Mouse (Mus musculus) bone marrow, adult 2 months (tissue): Measurements from ENCODE around the gene Adcyap1. TPM values are rescaled to one million over a fixed set of nuclear protein-coding genes. Genes with fewer than 3 reads are reported as not detected.

Experiments used
- H3K27ac ChIP-seq: fragments of 200-500 bp; 2 replicates; pipeline ENCODE4 v1.5.1; 2012; ENCODE audit warnings: low read depth, mild to moderate bottlenecking, control low read depth, inconsistent platforms, low read length; ENCODE audit not compliant: control insufficient read depth, poor library complexity, insufficient read depth
- H3K4me1 ChIP-seq: fragments of 200-500 bp; 2 replicates; pipeline ENCODE4 v1.6.1; 2011; ENCODE audit warnings: low read length; ENCODE audit not compliant: control insufficient read depth, insufficient read depth
- H3K4me3 ChIP-seq: fragments of 200-500 bp; replicated peaks from 2 replicates; pipeline ENCODE3; 2011; ENCODE audit warnings: mild to moderate bottlenecking, low read depth, low read length, control low read depth; ENCODE audit not compliant: control insufficient read depth
- CTCF ChIP-seq: fragments of 200-500 bp; IDR thresholded peaks from 2 replicates; pipeline ENCODE4 v1.5.1; 2011; ENCODE audit warnings: low read length, control low read depth; ENCODE audit not compliant: control insufficient read depth, insufficient read depth
- POLR2A ChIP-seq: fragments of 200-500 bp; IDR thresholded peaks from 2 replicates; pipeline ENCODE4 v1.6.1; 2011; ENCODE audit warnings: low read depth, mild to moderate bottlenecking, control low read depth, low read length, borderline replicate concordance; ENCODE audit not compliant: control insufficient read depth
- WGBS: fragments of 180-500 bp; shearing (Covaris S2); methylation state at CpG from one replicate; pipeline ENCODE4 v1.1.7; 2018; 5-methylcytosine and 5-hydroxymethylcytosine counted together
- polyA plus RNA-seq: library from polyadenylated mRNA; stranded (reverse); fragments of >200 nt; gene quantifications from 2 replicates; pipeline ENCODE4 v1.2.4, GENCODE M21; 2011; ENCODE audit warnings: low replicate concordance; ENCODE audit not compliant: missing spikeins, insufficient read depth, insufficient read length

Adcyap1 gene
- not detected in 2 replicates for polyA plus RNA-seq

DNA sequence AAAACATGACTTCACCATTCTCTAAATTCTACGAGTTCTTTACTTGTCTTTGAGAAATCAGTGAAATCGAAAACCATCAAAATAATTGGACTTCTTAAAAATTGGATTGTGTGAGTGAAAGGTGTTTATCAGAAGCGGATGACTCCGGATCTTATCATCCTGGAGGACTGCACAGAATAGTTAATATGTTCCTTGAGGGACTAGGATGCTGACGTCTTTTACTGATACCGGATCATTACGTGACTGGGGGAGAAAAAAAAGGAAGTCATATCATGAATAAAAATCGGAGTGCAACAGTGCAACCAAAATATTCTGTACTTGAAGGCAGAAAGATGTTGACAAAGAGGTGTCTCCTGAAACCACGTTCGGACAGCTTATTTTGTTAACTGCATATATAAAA, at the start of gene Adcyap1:
Gene Adcyap1 (plus strand): TSS at position 301 of the 400 bp plus-strand sequence.
- 18% methylated on average over 10 of the region's 10 CpGs for WGBS
- no peaks in the 10 kb centered on the region; the same call in 1 of the 2 replicates for H3K4me1 ChIP-seq
- H3K4me3 ChIP-seq: no peak within 1 kb of the TSS
- H3K27ac ChIP-seq: no peak within 1 kb of the TSS
- TF ChIP-seq POLR2A (no peak), CTCF (no peak)

DNA sequence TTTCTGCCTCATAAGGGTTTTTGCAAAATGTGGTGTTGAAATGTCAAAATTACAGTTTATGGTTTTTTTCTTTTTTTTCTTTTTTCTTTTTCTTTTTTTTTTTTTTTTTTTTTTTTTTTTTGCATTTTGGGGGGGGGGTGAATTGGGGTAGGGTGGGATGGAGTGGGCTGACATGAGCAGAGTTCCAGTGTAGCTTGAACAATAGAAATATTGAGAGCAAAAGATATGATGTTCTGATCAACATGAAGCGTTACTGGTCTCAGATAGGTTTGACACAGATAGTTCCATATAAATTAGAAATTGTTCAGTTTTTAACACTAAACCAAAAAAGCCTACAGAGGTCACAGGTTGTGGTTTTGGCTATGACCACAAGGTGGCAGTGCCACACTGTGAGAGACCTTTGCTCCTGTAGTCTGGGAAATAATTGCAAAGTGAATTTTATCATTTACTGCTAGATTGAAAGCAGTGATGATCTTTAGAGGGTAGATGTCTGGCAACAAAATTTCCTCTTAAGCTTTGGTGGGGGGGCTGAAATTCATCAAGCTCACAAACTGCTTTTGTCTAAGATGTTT, 40.5 kb upstream of the Adcyap1 start:
- H3K4me3 ChIP-seq: no peak overlapping the region
- 13% methylated on average over 1 of the region's 1 CpGs for WGBS
- no peaks in the 10 kb centered on the region for H3K4me1 ChIP-seq
- H3K27ac ChIP-seq: no peak overlapping the region
- TF ChIP-seq POLR2A: no peak
- 0 out of 2 replicates have a peak, but pooled peaks have one; percentile 14 for TF ChIP-seq CTCF

- H3K27ac ChIP-seq: no peak overlapping the region
- TF ChIP-seq CTCF (no peak), POLR2A (no peak)
- no peaks in the 10 kb centered on the region for H3K4me1 ChIP-seq
- H3K4me3 ChIP-seq: no peak overlapping the region
These were observed 29.2 kb upstream of the Adcyap1 start for GRCm38 (mm10) chr17:93169572-93169971.

DNA sequence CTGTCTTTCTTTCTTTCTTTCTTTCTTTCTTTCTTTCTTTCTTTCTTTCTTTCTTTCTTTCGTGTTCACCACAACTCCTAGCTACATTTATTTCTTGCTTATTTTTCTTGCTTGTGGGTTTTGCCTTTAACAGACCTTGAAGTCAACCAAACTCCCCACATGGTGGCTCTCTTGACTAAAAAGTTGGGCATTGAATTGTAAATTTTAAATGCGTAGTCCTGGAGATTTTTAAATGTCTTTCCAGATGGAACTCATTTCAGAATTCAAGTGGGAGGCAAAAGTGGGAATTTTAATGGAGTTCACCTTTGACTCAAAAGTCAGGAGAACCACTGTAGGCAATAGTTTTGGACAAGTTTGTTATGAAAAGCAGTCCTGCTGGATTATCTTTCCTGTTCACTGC, 2.0 kb upstream of the Adcyap1 start:
- Histone ChIP-seq H3K4me1 (no peaks in the 10 kb centered on the region; the same call in 1 of the 2 replicates), H3K4me3 (no peak overlapping the region), H3K27ac (no peak overlapping the region)
- TF ChIP-seq CTCF (no peak), POLR2A (no peak)
- 45% methylated on average over 2 of the region's 2 CpGs for WGBS

DNA sequence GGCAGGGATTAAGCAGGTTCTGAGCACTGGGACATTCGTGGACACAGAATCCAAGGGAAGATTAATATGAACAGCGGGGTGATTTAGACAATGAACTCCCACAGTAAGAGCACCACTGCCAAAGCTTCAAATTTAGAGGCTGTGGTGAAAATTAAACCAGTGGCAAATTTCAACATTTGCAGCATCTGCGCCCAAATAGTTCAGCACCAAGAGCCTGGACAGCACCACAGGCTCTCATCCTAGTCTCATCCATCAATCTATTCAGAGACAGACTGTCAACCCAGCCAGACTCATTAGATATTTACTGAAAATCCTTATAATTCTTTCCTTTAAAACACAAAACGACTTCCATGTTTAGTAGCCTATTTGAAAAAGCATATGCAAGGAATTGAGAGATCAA, 604 bp upstream of the Adcyap1 start:
- no peak for TF ChIP-seq CTCF
- TF ChIP-seq POLR2A: no peak
- H3K4me3 ChIP-seq: no peak overlapping the region
- H3K27ac ChIP-seq: no peak overlapping the region
- WGBS: 17% methylated on average over 4 of the region's 4 CpGs
- no peaks in the 10 kb centered on the region; the same call in 1 of the 2 replicates for H3K4me1 ChIP-seq

DNA sequence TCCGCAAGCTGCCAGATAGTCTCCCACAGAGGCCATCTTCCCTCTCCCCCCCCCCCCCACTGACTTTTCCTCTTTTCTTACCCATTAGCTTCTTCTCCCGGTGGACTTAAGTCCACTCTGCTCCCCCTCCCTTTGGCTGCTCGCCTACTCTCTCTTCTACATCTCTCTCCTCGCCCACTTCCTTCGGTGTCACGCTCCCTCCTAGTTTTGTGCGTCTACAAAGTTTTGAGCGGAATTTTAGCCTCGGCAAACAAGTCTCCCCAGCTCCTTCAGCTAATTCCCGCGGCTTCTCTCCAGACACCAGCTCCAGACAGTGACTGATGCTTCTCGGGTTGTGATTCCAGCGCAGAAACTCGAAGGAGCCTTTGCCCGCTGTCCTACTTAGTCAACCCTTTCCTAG, 401 bp downstream of the Adcyap1 start:
- TF ChIP-seq POLR2A (no peak), CTCF (no peak)
- Histone ChIP-seq H3K4me3 (no peak overlapping the region), H3K4me1 (no peaks in the 10 kb centered on the region; the same call in 1 of the 2 replicates), H3K27ac (no peak overlapping the region)
- 6% methylated on average over 15 of the region's 15 CpGs for WGBS

DNA sequence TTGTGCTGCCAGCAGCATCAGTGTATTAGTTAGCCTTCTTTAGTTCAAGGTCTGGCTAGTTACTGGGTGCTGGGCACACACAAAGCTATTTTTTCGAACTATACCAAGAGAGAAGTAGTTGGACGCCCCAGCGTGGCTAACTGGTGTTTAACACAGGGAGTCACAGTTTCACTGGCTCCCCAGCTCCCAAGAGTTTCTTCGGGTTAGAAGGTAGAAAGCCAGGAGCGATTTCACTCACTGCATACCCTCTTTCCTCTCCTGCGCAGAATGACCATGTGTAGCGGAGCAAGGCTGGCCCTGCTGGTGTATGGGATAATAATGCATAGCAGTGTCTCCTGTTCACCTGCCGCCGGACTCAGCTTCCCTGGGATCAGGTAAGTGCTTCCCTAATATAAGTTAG, 930 bp downstream of the Adcyap1 start:
- Histone ChIP-seq H3K4me3 (no peak overlapping the region), H3K27ac (no peak overlapping the region), H3K4me1 (no peaks in the 10 kb centered on the region; the same call in 1 of the 2 replicates)
- TF ChIP-seq CTCF: no peak
- TF ChIP-seq POLR2A: no peak
- 5% methylated on average over 9 of the region's 9 CpGs for WGBS

GRCm38 (mm10) chr17:93200386-93201264, 1.8 kb downstream of the Adcyap1 start:
- TF ChIP-seq CTCF (no peak), POLR2A (no peak)
- Histone ChIP-seq H3K27ac (no peak overlapping the region), H3K4me1 (no peaks in the 10 kb centered on the region; the same call in 1 of the 2 replicates), H3K4me3 (no peak overlapping the region)
- WGBS: 4% methylated on average over 29 of the region's 29 CpGs
